Mouse (Mus musculus) embryonic facial prominence, embryonic 11.5 days (tissue): Measurements from ENCODE around the gene Egfem1. TPM values are rescaled to one million over a fixed set of nuclear protein-coding genes. Genes with fewer than 3 reads are reported as not detected.

Source experiments
- ATAC-seq: fragments of 200-750 bp; cut with Nextera tagmentation; replicated peaks from 2 replicates; pipeline ENCODE4 v1.8.0; 2017; ENCODE audit warnings: low read depth; ENCODE audit not compliant: insufficient number of reproducible peaks, low FRiP score, low TSS enrichment
- DNase-seq: peaks from one replicate; pipeline ENCODE4 v3.0.0-alpha.2; 2015; ENCODE audit warnings: low spot score
- H3K27ac ChIP-seq: fragments of 300-500 bp; sonication (generic); replicated peaks from 2 replicates; pipeline ENCODE4 v1.5.1; 2014; ENCODE audit warnings: mild to moderate bottlenecking, low read depth, low read length, control low read depth
- H3K27me3 ChIP-seq: fragments of 300-500 bp; sonication (generic); 2 replicates; pipeline ENCODE4 v1.6.1; 2014; ENCODE audit warnings: mild to moderate bottlenecking, low read length, moderate library complexity, mixed read lengths; ENCODE audit not compliant: control insufficient read depth, insufficient read depth
- H3K36me3 ChIP-seq: fragments of 300-500 bp; sonication (generic); replicated peaks from 2 replicates; pipeline ENCODE4 v1.6.1; 2014; ENCODE audit warnings: low read depth, mild to moderate bottlenecking, low read length, moderate library complexity, mixed read lengths; ENCODE audit not compliant: control insufficient read depth, insufficient read depth
- H3K4me1 ChIP-seq: fragments of 300-500 bp; sonication (generic); 2 replicates; pipeline ENCODE4 v1.6.1; 2014; ENCODE audit warnings: low read length, mixed read lengths; ENCODE audit not compliant: control insufficient read depth, insufficient read depth
- H3K4me2 ChIP-seq: fragments of 300-500 bp; sonication (generic); 2 replicates; pipeline ENCODE4 v1.6.1; 2014; ENCODE audit warnings: low read depth, mild to moderate bottlenecking, control low read depth, low read length, moderate library complexity
- H3K4me3 ChIP-seq: fragments of 300-500 bp; sonication (generic); 2 replicates; pipeline ENCODE4 v1.5.1; 2014; ENCODE audit warnings: low read depth, low read length, control low read depth
- H3K9ac ChIP-seq: fragments of 300-500 bp; sonication (generic); replicated peaks from 2 replicates; pipeline ENCODE4 v1.6.1; 2014; ENCODE audit warnings: mild to moderate bottlenecking, control low read depth, low read length
- H3K9me3 ChIP-seq: fragments of 300-500 bp; sonication (generic); replicated peaks from 2 replicates; pipeline ENCODE4 v1.6.1; 2016; ENCODE audit warnings: mild to moderate bottlenecking, low read length, inconsistent platforms, mixed read lengths; ENCODE audit not compliant: control insufficient read depth
- WGBS: fragments of 180-500 bp; shearing (Covaris S2); extraction: QIAGEN DNeasy Blood & Tissue Kit; methylation state at CpG from one replicate; pipeline ENCODE4 v1.1.7; 2014; 5-methylcytosine and 5-hydroxymethylcytosine counted together
- polyA plus RNA-seq: library from polyadenylated mRNA; unstranded; fragments of >200 nt; fragmentation: Nextera tagmentation; extraction: Ambion mirVana; gene quantifications from 2 replicates; pipeline ENCODE4 v1.2.1, GENCODE M21; 2014

Egfem1 gene
- polyA plus RNA-seq = 5.0 and 6.1 TPM in 2 replicates

- Histone ChIP-seq H3K4me3 (peak within 1 kb of the TSS; percentile 50), H3K27me3 (peaks cover 26% of the 10 kb centered on the region), H3K9me3 (no peaks in the 10 kb centered on the region), H3K9ac (peak within 1 kb of the TSS; percentile 44), H3K36me3 (no peaks in the 10 kb centered on the region), H3K4me2 (peak within 1 kb of the TSS; percentile 95), H3K4me1 (peaks cover 4% of the 10 kb centered on the region), H3K27ac (no peak within 1 kb of the TSS)
- WGBS = 7% methylated on average over 12 of the region's 12 CpGs
- ATAC-seq (peak; percentile 30; the same call in 1 of the 2 replicates), DNase-seq (peak; percentile 29)
Measured at GRCm38 (mm10) chr3:29081952-29082295, at the start of gene Egfem1. Gene Egfem1 (plus strand): TSS chr3:29082023.

- Histone ChIP-seq H3K27me3 (no peaks in the 10 kb centered on the region), H3K9ac (no peak overlapping the region), H3K36me3 (no peaks in the 10 kb centered on the region), H3K4me3 (no peak overlapping the region), H3K27ac (no peak overlapping the region), H3K4me1 (no peaks in the 10 kb centered on the region), H3K4me2 (no peak overlapping the region), H3K9me3 (no peaks in the 10 kb centered on the region)
- 73% methylated on average over 2 of the region's 2 CpGs for WGBS
- DNase-seq (no peak), ATAC-seq (no peak)
Measured at GRCm38 (mm10) chr3:29033107-29033506, 48.7 kb upstream of the Egfem1 start.

- no peak overlapping the region for H3K27ac ChIP-seq
- WGBS = 9% methylated on average over 3 of the region's 3 CpGs
- H3K27me3 ChIP-seq = no peaks in the 10 kb centered on the region
- no peaks in the 10 kb centered on the region for H3K36me3 ChIP-seq
- H3K4me3 ChIP-seq = no peak overlapping the region
- no peaks in the 10 kb centered on the region for H3K4me1 ChIP-seq
- no peaks in the 10 kb centered on the region for H3K9me3 ChIP-seq
- no peak overlapping the region for H3K4me2 ChIP-seq
- ATAC-seq (no peak), DNase-seq (peak; percentile 76)
- no peak overlapping the region for H3K9ac ChIP-seq
Measured at GRCm38 (mm10) chr3:29036146-29036545, 45.7 kb upstream of the Egfem1 start.

GRCm38 (mm10) chr3:29036620-29037019 is 45.2 kb upstream of the Egfem1 start:
- ATAC-seq = no peak
- no peaks in the 10 kb centered on the region for H3K36me3 ChIP-seq
- no peak overlapping the region for H3K27ac ChIP-seq
- no peaks in the 10 kb centered on the region for H3K9me3 ChIP-seq
- no peaks in the 10 kb centered on the region for H3K27me3 ChIP-seq
- no peak overlapping the region for H3K4me3 ChIP-seq
- no peak overlapping the region for H3K4me2 ChIP-seq
- H3K4me1 ChIP-seq = no peaks in the 10 kb centered on the region
- H3K9ac ChIP-seq = no peak overlapping the region
- no peak for DNase-seq

- ATAC-seq (no peak), DNase-seq (no peak)
- H3K9me3 ChIP-seq = no peaks in the 10 kb centered on the region
- 76% methylated on average over 7 of the region's 7 CpGs for WGBS
- H3K4me3 ChIP-seq = no peak overlapping the region
- H3K4me2 ChIP-seq = no peak overlapping the region
- H3K27me3 ChIP-seq = no peaks in the 10 kb centered on the region
- no peak overlapping the region for H3K9ac ChIP-seq
- H3K36me3 ChIP-seq = no peaks in the 10 kb centered on the region
- no peaks in the 10 kb centered on the region for H3K4me1 ChIP-seq
- H3K27ac ChIP-seq = no peak overlapping the region
Measured at GRCm38 (mm10) chr3:29040064-29040463, 41.8 kb upstream of the Egfem1 start.

- Histone ChIP-seq H3K27ac (no peak overlapping the region), H3K4me3 (no peak overlapping the region), H3K4me1 (no peaks in the 10 kb centered on the region), H3K9ac (no peak overlapping the region), H3K36me3 (no peaks in the 10 kb centered on the region), H3K4me2 (no peak overlapping the region), H3K9me3 (no peaks in the 10 kb centered on the region), H3K27me3 (no peaks in the 10 kb centered on the region)
- DNase-seq (no peak), ATAC-seq (no peak)
- WGBS = 74% methylated on average over 5 of the region's 5 CpGs
Measured at GRCm38 (mm10) chr3:29046281-29046680, 35.5 kb upstream of the Egfem1 start.

GRCm38 (mm10) chr3:29047273-29047932 is 34.4 kb upstream of the Egfem1 start:
- ATAC-seq = no peak
- H3K27ac ChIP-seq = no peak overlapping the region
- H3K9me3 ChIP-seq = no peaks in the 10 kb centered on the region
- H3K4me3 ChIP-seq = no peak overlapping the region
- no peaks in the 10 kb centered on the region for H3K27me3 ChIP-seq
- no peak for DNase-seq
- no peak overlapping the region for H3K9ac ChIP-seq
- H3K4me1 ChIP-seq = no peaks in the 10 kb centered on the region
- no peak overlapping the region for H3K4me2 ChIP-seq
- H3K36me3 ChIP-seq = no peaks in the 10 kb centered on the region
- 74% methylated on average over 14 of the region's 14 CpGs for WGBS

- no peaks in the 10 kb centered on the region for H3K27me3 ChIP-seq
- H3K4me1 ChIP-seq = no peaks in the 10 kb centered on the region
- H3K4me2 ChIP-seq = no peak overlapping the region
- no peak overlapping the region for H3K27ac ChIP-seq
- ATAC-seq = no peak
- H3K9me3 ChIP-seq = no peaks in the 10 kb centered on the region
- no peak overlapping the region for H3K4me3 ChIP-seq
- 75% methylated on average over 4 of the region's 4 CpGs for WGBS
- H3K36me3 ChIP-seq = no peaks in the 10 kb centered on the region
- H3K9ac ChIP-seq = no peak overlapping the region
- DNase-seq = no peak
Measured at GRCm38 (mm10) chr3:29063156-29063555, 18.7 kb upstream of the Egfem1 start.
